Comparison of ENCODE assay signal across 22 mouse cellular contexts in the genomic region with DNA sequence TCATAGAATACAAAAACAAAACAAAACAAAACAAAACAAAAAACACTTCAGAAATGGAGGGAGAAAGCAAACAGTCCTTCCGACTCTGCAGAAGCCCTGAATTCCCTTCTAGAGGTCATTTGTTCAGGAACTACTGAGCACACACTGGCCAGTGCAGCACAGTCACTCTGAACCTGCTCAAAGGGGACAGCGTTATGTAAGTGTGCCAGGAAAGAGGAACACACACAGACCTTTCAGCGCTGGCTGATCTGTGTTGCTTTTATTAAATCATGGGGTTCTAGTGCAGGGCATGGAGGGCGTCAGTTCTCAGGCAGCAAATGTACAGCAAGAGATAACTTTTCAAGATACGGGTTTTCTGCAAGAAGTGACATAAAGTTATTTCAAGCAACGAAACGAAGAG. TPM values are rescaled to one million over a fixed set of nuclear protein-coding genes. Genes with fewer than 3 reads are reported as not detected.
DNase-seq lines count a peak whose midpoint lies in the region; ATAC-seq lines count a peak whose summit lies in the region.
"Had no signal": no experiment of that assay in that cellular context is flagged by ENCODE, and none has a peak within 500 bp of the region (broad histone marks: within the 10 kb centered on the region; RNA-seq: fewer than 3 reads in every experiment).

No protein-coding gene starts in this region.

- H3K4me2 ChIP-seq in kidney, embryonic 15.5 days = no peak overlapping the region
- H3K4me2 ChIP-seq: embryonic facial prominence, embryonic 13.5 days; forebrain, embryonic 15.5 days; hindbrain, embryonic 12.5 days; liver, embryonic 12.5 days; lung, embryonic 14.5 days; midbrain, embryonic 11.5 days had no signal

- intact Hi-C loops in heart, postnatal 10 days (cut with DNase I) = no loop called here

- no peaks in the 10 kb centered on the region for H3K4me1 ChIP-seq in kidney, embryonic 15.5 days
- H3K4me1 ChIP-seq: embryonic facial prominence, embryonic 13.5 days; forebrain, embryonic 15.5 days; hindbrain, embryonic 12.5 days; liver, embryonic 12.5 days had no signal

- H3K9ac ChIP-seq in kidney, embryonic 15.5 days = no peak overlapping the region
- H3K9ac ChIP-seq: embryonic facial prominence, embryonic 13.5 days; forebrain, embryonic 15.5 days; hindbrain, embryonic 12.5 days; liver, embryonic 12.5 days; lung, embryonic 14.5 days had no signal

- H3K4me3 ChIP-seq in kidney, embryonic 15.5 days (replicated peaks) = no peak overlapping the region
- H3K4me3 ChIP-seq: embryonic facial prominence, embryonic 13.5 days; forebrain, embryonic 15.5 days; hindbrain, embryonic 12.5 days; liver, embryonic 12.5 days had no signal

- H3K9me3 ChIP-seq in kidney, embryonic 15.5 days (replicated peaks) = no peaks in the 10 kb centered on the region
- H3K9me3 ChIP-seq: embryonic facial prominence, embryonic 13.5 days; forebrain, embryonic 15.5 days; hindbrain, embryonic 12.5 days; liver, embryonic 12.5 days had no signal

- peak overlapping the region; percentile 41; the same call in 1 of the 2 replicates for H3K27ac ChIP-seq in kidney, embryonic 15.5 days
- H3K27ac ChIP-seq: embryonic facial prominence, embryonic 13.5 days; forebrain, embryonic 15.5 days; hindbrain, embryonic 12.5 days; liver, embryonic 12.5 days had no signal

- DNase-seq in heart, adult 18-20 months = peak; percentile 18 to 19
- DNase-seq in heart, postnatal 10 days = no peak
- no peak for DNase-seq in kidney, postnatal 4 days
- DNase-seq in spleen, postnatal 36 days (ENCODE audit: low spot score in 2 of 2) = no peak
- DNase-seq in left cerebral cortex, adult 9 months (ENCODE audit: low spot score in 2 of 2) = no peak
- DNase-seq: adrenal gland, postnatal 10 days; cerebellum, adult 9-11 months; gastrocnemius, postnatal 14 days; kidney, postnatal 10 days; layer of hippocampus, adult 9-11 months; lung, embryonic 14.5 days; lung, postnatal 36 days; retina, postnatal 1 day; thymus, postnatal 25 days had no signal

- H3K36me3 ChIP-seq in kidney, embryonic 15.5 days = no peaks in the 10 kb centered on the region
- H3K36me3 ChIP-seq: embryonic facial prominence, embryonic 13.5 days; forebrain, embryonic 15.5 days; hindbrain, embryonic 12.5 days; liver, embryonic 12.5 days had no signal

- 67% methylated on average over 7 of the region's 7 CpGs for WGBS in kidney, embryonic 15.5 days

- no peak for ATAC-seq in kidney, embryonic 15.5 days (replicated peaks; ENCODE audit: low FRiP score)
- ATAC-seq in megakaryocyte, adult 5-6 weeks (ENCODE audit: poor library complexity, severe bottlenecking) = 0 out of 2 replicates have a peak, but pooled peaks have one; percentile 47
- ATAC-seq: forebrain, embryonic 15.5 days; liver, embryonic 12.5 days had no signal

- no peaks in the 10 kb centered on the region for H3K27me3 ChIP-seq in kidney, embryonic 15.5 days
- H3K27me3 ChIP-seq: CH12.LX; embryonic facial prominence, embryonic 13.5 days; forebrain, embryonic 15.5 days; hindbrain, embryonic 12.5 days had no signal

RNA-seq across cellular contexts. Expression of a gene that starts 19.3 kb away (rescaled TPM):
- total RNA-seq in heart, adult 18-20 months (2021) = 1 to 10 TPM; 8.7 to 9.4 TPM
- total RNA-seq in heart, postnatal 10 days (2021) = 10 to 100 TPM; 13.3 to 14.8 TPM
- 27.0 and 27.3 TPM in 2 replicates for polyA plus RNA-seq in kidney, embryonic 15.5 days (2015; fragmentation: Nextera tagmentation; extraction: Ambion mirVana)
- 19.2 and 19.9 TPM in 2 replicates for total RNA-seq in megakaryocyte, adult 5-6 weeks (2015)
- total RNA-seq in megakaryocyte, adult 5-6 weeks (2017) = 12.4 and 13.2 TPM in 2 replicates

RNA-seq across cellular contexts. Expression of a gene that starts 35.2 kb away (rescaled TPM):
- 10 to 100 TPM; 36.0 to 38.4 TPM for total RNA-seq in heart, adult 18-20 months (2021)
- 10 to 100 TPM; 38.5 to 46.4 TPM for total RNA-seq in heart, postnatal 10 days (2021)
- polyA plus RNA-seq in kidney, embryonic 15.5 days (2015; fragmentation: Nextera tagmentation; extraction: Ambion mirVana) = 18.6 and 19.8 TPM in 2 replicates
- 1.0 and 1.3 TPM in 2 replicates for total RNA-seq in megakaryocyte, adult 5-6 weeks (2015)
- total RNA-seq in megakaryocyte, adult 5-6 weeks (2017) = 2.1 and 5.2 TPM in 2 replicates

Comparison
In these comparisons a context has a peak if more than half of its experiments do, and no peak if none do; other contexts are left out.
1. DNase-seq: peak in heart, adult 18-20 months (2 of 2); none in heart, postnatal 10 days (0 of 2), kidney, postnatal 4 days (0 of 2), spleen, postnatal 36 days (0 of 2) and left cerebral cortex, adult 9 months (0 of 2).
2. RNA of a gene that starts 35.2 kb away (total RNA-seq): 38.5 to 46.4 TPM in heart, postnatal 10 days and 36.0 to 38.4 TPM in heart, adult 18-20 months; 1.0 to 5.2 TPM in megakaryocyte, adult 5-6 weeks; every median in the first group is over 4 times any median in the second.